Mouse (Mus musculus): ENCODE results near the gene Ttll9. TPM values are rescaled to one million over a fixed set of nuclear protein-coding genes. Genes with fewer than 3 reads are reported as not detected.

The Ttll9 gene
- polyA plus RNA-seq, 1 experiment, result not detected

DNA sequence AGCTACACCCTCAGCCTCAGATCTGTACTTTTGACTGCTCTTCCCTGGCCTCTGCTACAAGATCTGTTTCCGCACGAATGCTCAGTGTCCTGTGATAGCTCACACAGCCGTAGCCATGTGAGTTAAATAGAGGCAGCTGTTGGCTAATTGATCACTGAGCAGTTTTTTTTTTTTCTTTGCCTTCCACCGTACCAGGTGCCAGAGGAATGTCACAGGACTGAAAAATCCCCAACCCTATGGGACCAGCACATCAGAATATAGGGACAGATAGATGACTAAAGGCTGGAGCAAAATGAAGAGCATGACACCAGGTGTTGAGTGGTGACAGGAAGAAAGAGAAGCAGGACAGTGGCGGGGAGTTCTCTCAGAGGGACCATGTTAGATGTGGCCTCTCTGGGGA, 46.2 kb upstream of the Ttll9 start:
- no peaks in the 10 kb centered on the region for H3K79me2 ChIP-seq (ENCODE audit: control insufficient read depth, insufficient read depth)
- H3K27me3 ChIP-seq (ENCODE audit: control insufficient read depth, insufficient read depth, insufficient read length), result no peaks in the 10 kb centered on the region
- no peak overlapping the region for H3ac ChIP-seq (ENCODE audit: control insufficient read depth, insufficient read length)
- H3K36me3 ChIP-seq (ENCODE audit: control insufficient read depth, insufficient read depth), result no peaks in the 10 kb centered on the region
- TF ChIP-seq POLR2AphosphoS2 (IDR thresholded peaks at IDR 0.05; ENCODE audit: insufficient read length, low read depth), result no peak
- TF ChIP-seq MAX (IDR thresholded peaks at IDR 0.05; ENCODE audit: low read depth), result no peak
- no peak for TF ChIP-seq E2F4 (IDR thresholded peaks at IDR 0.05; ENCODE audit: insufficient read depth)
- no peak for TF ChIP-seq REST (IDR thresholded peaks at IDR 0.05; ENCODE audit: insufficient read depth, insufficient read length)
- no peak for TF ChIP-seq TCF3 (IDR thresholded peaks at IDR 0.05; ENCODE audit: insufficient read length, low read depth)
- TF ChIP-seq TCF12 (IDR thresholded peaks at IDR 0.05; ENCODE audit: insufficient read depth, poor library complexity, severe bottlenecking), result no peak
- TF ChIP-seq CEBPB (IDR thresholded peaks at IDR 0.05; ENCODE audit: insufficient read depth, poor library complexity, severe bottlenecking), result no peak
- TF ChIP-seq MYOD1 (IDR thresholded peaks at IDR 0.05; ENCODE audit: control insufficient read depth in 1 of 3, insufficient read length in 2 of 3, low read depth in 2 of 3), result no peak
- TF ChIP-seq POLR2A (IDR thresholded peaks at IDR 0.05; ENCODE audit: insufficient read length, low read depth), result no peak
- TF ChIP-seq MYOG (IDR thresholded peaks at IDR 0.05; ENCODE audit: control insufficient read depth in 1 of 3, insufficient read depth in 1 of 3, insufficient read length in 2 of 3, low read depth in 2 of 3), result no peak
- TF ChIP-seq SRF (IDR thresholded peaks at IDR 0.05; ENCODE audit: control insufficient read depth, insufficient read length, low read depth), result no peak
- TF ChIP-seq USF1 (IDR thresholded peaks at IDR 0.05; ENCODE audit: low read depth), result no peak
- H3K4me2 ChIP-seq (ENCODE audit: low read depth), result no peak overlapping the region
- H3K4me3 ChIP-seq, result no peak overlapping the region

DNA sequence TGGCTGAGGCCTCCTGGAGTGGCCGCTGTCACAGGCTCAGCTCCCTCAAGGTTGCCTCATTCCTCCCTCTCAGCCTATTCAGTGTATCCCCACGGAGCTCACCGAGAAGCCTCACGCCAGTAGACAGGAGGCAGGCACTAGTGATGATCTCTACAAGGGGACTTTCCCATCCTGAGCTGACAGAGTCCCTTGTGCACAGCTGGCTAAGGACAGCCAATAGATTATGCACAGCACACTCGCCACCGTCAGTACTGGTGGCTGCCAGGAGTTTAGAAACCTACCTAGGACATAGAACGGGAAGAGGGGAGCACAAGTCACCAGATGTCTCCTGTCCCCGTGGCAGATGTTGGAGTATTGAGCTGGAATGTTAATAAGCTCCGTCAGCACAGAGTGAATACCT, 44.6 kb upstream of the Ttll9 start:
- Histone ChIP-seq H3K36me3 (ENCODE audit: control insufficient read depth, insufficient read depth) (no peaks in the 10 kb centered on the region), H3K4me3 (no peak overlapping the region), H3K4me2 (ENCODE audit: low read depth) (no peak overlapping the region), H3ac (ENCODE audit: control insufficient read depth, insufficient read length) (no peak overlapping the region), H3K27me3 (ENCODE audit: control insufficient read depth, insufficient read depth, insufficient read length) (no peaks in the 10 kb centered on the region), H3K79me2 (ENCODE audit: control insufficient read depth, insufficient read depth) (no peaks in the 10 kb centered on the region)
- TF ChIP-seq MYOD1 (IDR thresholded peaks at IDR 0.05; ENCODE audit: control insufficient read depth in 1 of 3, insufficient read length in 2 of 3, low read depth in 2 of 3) (no peak), TCF3 (IDR thresholded peaks at IDR 0.05; ENCODE audit: insufficient read length, low read depth) (no peak), E2F4 (IDR thresholded peaks at IDR 0.05; ENCODE audit: insufficient read depth) (no peak), TCF12 (IDR thresholded peaks at IDR 0.05; ENCODE audit: insufficient read depth, poor library complexity, severe bottlenecking) (no peak), SRF (IDR thresholded peaks at IDR 0.05; ENCODE audit: control insufficient read depth, insufficient read length, low read depth) (no peak), REST (IDR thresholded peaks at IDR 0.05; ENCODE audit: insufficient read depth, insufficient read length) (no peak), USF1 (IDR thresholded peaks at IDR 0.05; ENCODE audit: low read depth) (no peak), MAX (IDR thresholded peaks at IDR 0.05; ENCODE audit: low read depth) (no peak), POLR2AphosphoS2 (IDR thresholded peaks at IDR 0.05; ENCODE audit: insufficient read length, low read depth) (no peak), POLR2A (IDR thresholded peaks at IDR 0.05; ENCODE audit: insufficient read length, low read depth) (no peak), CEBPB (IDR thresholded peaks at IDR 0.05; ENCODE audit: insufficient read depth, poor library complexity, severe bottlenecking) (no peak), MYOG (IDR thresholded peaks at IDR 0.05; ENCODE audit: control insufficient read depth in 1 of 3, insufficient read depth in 1 of 3, insufficient read length in 2 of 3, low read depth in 2 of 3) (no peak)

DNA sequence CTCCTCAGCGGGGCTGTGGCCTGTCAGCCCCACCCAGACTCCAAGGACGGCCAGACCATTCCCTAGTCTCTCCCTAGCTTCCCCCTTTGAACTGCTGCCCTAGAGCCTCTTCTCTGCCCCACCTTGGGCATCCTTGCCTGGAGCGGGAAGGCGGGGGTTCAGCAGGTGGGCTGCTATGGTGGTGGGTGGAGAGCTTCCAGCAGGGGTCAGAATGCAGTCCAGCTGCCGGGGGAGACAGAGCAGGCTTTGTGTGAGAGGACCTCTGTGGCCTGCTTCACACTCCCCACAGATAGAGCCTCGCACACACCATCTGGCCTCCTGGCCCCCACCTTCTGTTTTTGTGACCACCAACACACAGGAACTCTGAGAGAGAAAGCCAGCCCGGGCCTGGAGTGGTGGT, 39.9 kb upstream of the Ttll9 start:
- no peak for TF ChIP-seq POLR2A (IDR thresholded peaks at IDR 0.05; ENCODE audit: insufficient read length, low read depth)
- no peak for TF ChIP-seq USF1 (IDR thresholded peaks at IDR 0.05; ENCODE audit: low read depth)
- no peak for TF ChIP-seq E2F4 (IDR thresholded peaks at IDR 0.05; ENCODE audit: insufficient read depth)
- no peak for TF ChIP-seq MYOD1 (IDR thresholded peaks at IDR 0.05; ENCODE audit: control insufficient read depth in 1 of 3, insufficient read length in 2 of 3, low read depth in 2 of 3)
- TF ChIP-seq REST (IDR thresholded peaks at IDR 0.05; ENCODE audit: insufficient read depth, insufficient read length), result no peak
- no peak for TF ChIP-seq POLR2AphosphoS2 (IDR thresholded peaks at IDR 0.05; ENCODE audit: insufficient read length, low read depth)
- no peak for TF ChIP-seq CEBPB (IDR thresholded peaks at IDR 0.05; ENCODE audit: insufficient read depth, poor library complexity, severe bottlenecking)
- TF ChIP-seq MYOG (IDR thresholded peaks at IDR 0.05; ENCODE audit: control insufficient read depth in 1 of 3, insufficient read depth in 1 of 3, insufficient read length in 2 of 3, low read depth in 2 of 3), result no peak
- no peak for TF ChIP-seq TCF12 (IDR thresholded peaks at IDR 0.05; ENCODE audit: insufficient read depth, poor library complexity, severe bottlenecking)
- TF ChIP-seq MAX (IDR thresholded peaks at IDR 0.05; ENCODE audit: low read depth), result no peak
- no peak overlapping the region for H3K4me2 ChIP-seq (ENCODE audit: low read depth)
- H3K79me2 ChIP-seq (ENCODE audit: control insufficient read depth, insufficient read depth), result peaks cover 6% of the 10 kb centered on the region
- no peaks in the 10 kb centered on the region for H3K36me3 ChIP-seq (ENCODE audit: control insufficient read depth, insufficient read depth)
- no peak overlapping the region for H3K4me3 ChIP-seq
- no peak overlapping the region for H3ac ChIP-seq (ENCODE audit: control insufficient read depth, insufficient read length)
- no peaks in the 10 kb centered on the region for H3K27me3 ChIP-seq (ENCODE audit: control insufficient read depth, insufficient read depth, insufficient read length)

DNA sequence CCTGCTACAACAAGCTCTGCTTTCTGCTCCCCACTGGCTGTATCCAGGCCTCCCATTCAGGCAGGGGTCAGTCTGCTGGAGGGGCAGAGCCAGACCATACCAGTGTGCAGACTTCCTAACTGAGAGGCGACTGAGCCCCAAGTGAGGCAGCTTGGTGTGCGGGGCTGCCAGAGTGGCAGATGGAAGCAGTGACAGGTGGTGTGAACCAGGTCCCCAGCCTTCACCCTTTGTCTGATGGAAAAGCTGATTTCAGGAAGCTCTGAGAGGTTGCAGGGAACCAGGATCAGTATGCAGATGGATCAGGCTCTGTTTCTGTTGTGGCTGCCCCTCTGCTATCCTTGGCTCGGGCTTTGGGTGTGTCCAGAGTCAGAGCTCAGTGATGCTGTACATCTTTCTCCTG, 38.7 kb upstream of the Ttll9 start:
- no peak overlapping the region for H3ac ChIP-seq (ENCODE audit: control insufficient read depth, insufficient read length)
- TF ChIP-seq CEBPB (IDR thresholded peaks at IDR 0.05; ENCODE audit: insufficient read depth, poor library complexity, severe bottlenecking), result no peak
- no peak for TF ChIP-seq USF1 (IDR thresholded peaks at IDR 0.05; ENCODE audit: low read depth)
- TF ChIP-seq MYOD1 (IDR thresholded peaks at IDR 0.05; ENCODE audit: control insufficient read depth in 1 of 3, insufficient read length in 2 of 3, low read depth in 2 of 3), result peak in 1 of 3 experiments; percentile 37
- TF ChIP-seq POLR2AphosphoS2 (IDR thresholded peaks at IDR 0.05; ENCODE audit: insufficient read length, low read depth), result no peak
- no peak for TF ChIP-seq POLR2A (IDR thresholded peaks at IDR 0.05; ENCODE audit: insufficient read length, low read depth)
- TF ChIP-seq MYOG (IDR thresholded peaks at IDR 0.05; ENCODE audit: control insufficient read depth in 1 of 3, insufficient read depth in 1 of 3, insufficient read length in 2 of 3, low read depth in 2 of 3), result no peak
- TF ChIP-seq SRF (IDR thresholded peaks at IDR 0.05; ENCODE audit: control insufficient read depth, insufficient read length, low read depth), result no peak
- H3K79me2 ChIP-seq (ENCODE audit: control insufficient read depth, insufficient read depth), result peaks cover 6% of the 10 kb centered on the region
- no peaks in the 10 kb centered on the region for H3K36me3 ChIP-seq (ENCODE audit: control insufficient read depth, insufficient read depth)
- peak overlapping the region; percentile 89 for H3K4me2 ChIP-seq (ENCODE audit: low read depth)
- no peak overlapping the region for H3K4me3 ChIP-seq
- H3K27me3 ChIP-seq (ENCODE audit: control insufficient read depth, insufficient read depth, insufficient read length), result no peaks in the 10 kb centered on the region

DNA sequence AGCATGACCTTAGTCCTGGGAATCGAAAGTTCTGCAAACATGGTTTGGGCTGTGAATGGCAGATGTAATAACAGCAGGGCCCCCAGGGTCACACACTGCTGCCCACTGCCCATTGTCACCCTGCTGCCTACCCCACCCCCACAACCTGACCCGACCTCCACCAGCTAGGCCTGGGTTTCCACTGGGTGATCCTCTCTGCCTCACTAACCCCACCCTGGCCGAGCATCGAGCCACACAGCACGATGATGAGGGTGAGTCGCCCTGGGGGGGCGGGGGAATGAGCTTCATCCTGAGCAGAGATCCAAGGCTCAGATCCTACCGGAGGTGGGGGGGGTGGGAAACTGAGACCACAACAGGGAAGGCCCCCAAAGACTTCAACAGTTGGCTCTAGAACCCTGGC, 38.2 kb upstream of the Ttll9 start:
- Histone ChIP-seq H3K36me3 (ENCODE audit: control insufficient read depth, insufficient read depth) (no peaks in the 10 kb centered on the region), H3K79me2 (ENCODE audit: control insufficient read depth, insufficient read depth) (peaks cover 7% of the 10 kb centered on the region), H3ac (ENCODE audit: control insufficient read depth, insufficient read length) (no peak overlapping the region), H3K4me3 (no peak overlapping the region), H3K4me2 (ENCODE audit: low read depth) (peak overlapping the region; percentile 89), H3K27me3 (ENCODE audit: control insufficient read depth, insufficient read depth, insufficient read length) (no peaks in the 10 kb centered on the region)
- TF ChIP-seq POLR2AphosphoS2 (IDR thresholded peaks at IDR 0.05; ENCODE audit: insufficient read length, low read depth) (no peak), E2F4 (IDR thresholded peaks at IDR 0.05; ENCODE audit: insufficient read depth) (no peak), TCF3 (IDR thresholded peaks at IDR 0.05; ENCODE audit: insufficient read length, low read depth) (no peak), REST (IDR thresholded peaks at IDR 0.05; ENCODE audit: insufficient read depth, insufficient read length) (no peak), SRF (IDR thresholded peaks at IDR 0.05; ENCODE audit: control insufficient read depth, insufficient read length, low read depth) (no peak), CEBPB (IDR thresholded peaks at IDR 0.05; ENCODE audit: insufficient read depth, poor library complexity, severe bottlenecking) (no peak), MYOD1 (IDR thresholded peaks at IDR 0.05; ENCODE audit: control insufficient read depth in 1 of 3, insufficient read length in 2 of 3, low read depth in 2 of 3) (no peak), MYOG (IDR thresholded peaks at IDR 0.05; ENCODE audit: control insufficient read depth in 1 of 3, insufficient read depth in 1 of 3, insufficient read length in 2 of 3, low read depth in 2 of 3) (no peak), POLR2A (IDR thresholded peaks at IDR 0.05; ENCODE audit: insufficient read length, low read depth) (no peak), USF1 (IDR thresholded peaks at IDR 0.05; ENCODE audit: low read depth) (no peak), MAX (IDR thresholded peaks at IDR 0.05; ENCODE audit: low read depth) (no peak), TCF12 (IDR thresholded peaks at IDR 0.05; ENCODE audit: insufficient read depth, poor library complexity, severe bottlenecking) (no peak)
